Mouse (Mus musculus): ENCODE measurements at regions not wholly inside any gene's neighbourhood (a gene's known extent, or its start where the extent isn't known, plus 50 kb on each side); places are given as distances from the start of the nearest gene placed in this dataset.

- DNase-seq (ENCODE audit: low spot score) = no peak
Measured at GRCm38 (mm10) chr8:128302322-128302721, 56.1 kb upstream of the Nrp1 start.
